Mouse (Mus musculus) neural tube, embryonic 13.5 days (tissue): ENCODE data around the gene Ncor1. TPM values are rescaled to one million over a fixed set of nuclear protein-coding genes. Genes with fewer than 3 reads are reported as not detected.
"Not testable (repeated sequence)": the region's sequence is repeated elsewhere in the genome, so short reads cannot be mapped to it uniquely, and the experiment has no call there.

Experiments used
- ATAC-seq: fragments of 200-750 bp; cut with Nextera tagmentation; 2 replicates; pipeline ENCODE4 v1.8.0; 2017; ENCODE audit warnings: low read depth, mild to moderate bottlenecking, moderate TSS enrichment, moderate library complexity
- H3K27ac ChIP-seq: fragments of 300-500 bp; sonication (generic); replicated peaks from 2 replicates; pipeline ENCODE4 v1.5.1; 2015; ENCODE audit warnings: moderate library complexity, mild to moderate bottlenecking, inconsistent platforms
- H3K27me3 ChIP-seq: fragments of 300-500 bp; sonication (generic); 2 replicates; pipeline ENCODE4 v1.6.1; 2015; ENCODE audit warnings: mild to moderate bottlenecking, inconsistent platforms
- H3K36me3 ChIP-seq: fragments of 300-500 bp; sonication (generic); 2 replicates; pipeline ENCODE4 v1.6.1; 2015; ENCODE audit warnings: mild to moderate bottlenecking, inconsistent platforms
- H3K4me1 ChIP-seq: fragments of 300-500 bp; sonication (generic); replicated peaks from 2 replicates; pipeline ENCODE4 v1.6.1; 2015; ENCODE audit warnings: inconsistent platforms
- H3K4me2 ChIP-seq: fragments of 300-500 bp; sonication (generic); 2 replicates; pipeline ENCODE4 v1.6.1; 2015; ENCODE audit warnings: inconsistent platforms, mild to moderate bottlenecking, moderate library complexity
- H3K4me3 ChIP-seq: fragments of 300-500 bp; sonication (generic); 2 replicates; pipeline ENCODE4 v1.5.1; 2015; ENCODE audit warnings: mild to moderate bottlenecking, inconsistent platforms
- H3K9ac ChIP-seq: fragments of 300-500 bp; sonication (generic); 2 replicates; pipeline ENCODE4 v1.6.1; 2015; ENCODE audit warnings: moderate library complexity, mild to moderate bottlenecking, inconsistent platforms
- H3K9me3 ChIP-seq: fragments of 300-500 bp; sonication (generic); 2 replicates; pipeline ENCODE4 v1.6.1; 2016; ENCODE audit warnings: inconsistent platforms
- WGBS: fragments of 180-500 bp; shearing (Covaris S2); methylation state at CpG from one replicate; pipeline ENCODE4 v1.1.7; 2015; 5-methylcytosine and 5-hydroxymethylcytosine counted together
- polyA plus RNA-seq: library from polyadenylated mRNA; unstranded; fragments of >200 nt; fragmentation: Nextera tagmentation; extraction: Ambion mirVana; gene quantifications from 2 replicates; pipeline ENCODE4 v1.2.1, GENCODE M21; 2015

Ncor1 gene
- polyA plus RNA-seq, 1 experiment from 2014 or later, result 185 TPM

- no peaks in the 10 kb centered on the region for H3K27me3 ChIP-seq
Measured at GRCm38 (mm10) chr11:62478931-62479330, 20.6 kb upstream of the Ncor1 start.

DNA sequence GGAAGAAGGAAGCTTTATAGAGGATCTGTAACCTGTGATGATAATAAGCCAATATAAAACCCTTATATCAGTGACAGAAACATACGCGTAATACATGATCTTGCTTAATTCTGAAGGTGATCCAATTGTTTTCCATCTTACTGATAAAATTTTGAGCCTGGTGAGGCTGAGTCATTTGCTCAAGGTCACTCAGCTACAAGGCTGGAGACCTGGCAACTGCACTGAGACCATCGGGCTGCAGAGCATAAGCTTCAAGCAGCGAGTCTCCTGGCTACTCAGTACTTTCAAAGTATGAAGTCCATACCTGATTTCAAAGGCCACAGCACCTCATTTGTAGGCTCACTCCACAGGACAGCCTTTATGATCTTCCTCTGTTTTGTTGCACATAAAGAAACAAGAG, 17.8 kb upstream of the Ncor1 start:
- H3K36me3 ChIP-seq, result no peaks in the 10 kb centered on the region
- no peak overlapping the region for H3K4me2 ChIP-seq
- H3K27ac ChIP-seq, result no peak overlapping the region
- no peaks in the 10 kb centered on the region for H3K27me3 ChIP-seq
- H3K4me3 ChIP-seq, result no peak overlapping the region
- ATAC-seq, result no peak
- peaks cover 7% of the 10 kb centered on the region; the same call in 1 of the 2 replicates for H3K4me1 ChIP-seq
- no peak overlapping the region for H3K9ac ChIP-seq
- no peaks in the 10 kb centered on the region for H3K9me3 ChIP-seq
- WGBS, result 98% methylated on average over 4 of the region's 4 CpGs

More at GRCm38 (mm10) chr11:62478931-62479330, 20.6 kb upstream of the Ncor1 start:
- no peak for ATAC-seq
- no peak overlapping the region for H3K9ac ChIP-seq
- H3K4me2 ChIP-seq, result no peak overlapping the region
- no peaks in the 10 kb centered on the region for H3K36me3 ChIP-seq
- H3K4me1 ChIP-seq, result peaks cover 7% of the 10 kb centered on the region; the same call in 1 of the 2 replicates
- peak overlapping the region; percentile 73 for H3K27ac ChIP-seq
- H3K9me3 ChIP-seq, result no peaks in the 10 kb centered on the region
- no peak overlapping the region for H3K4me3 ChIP-seq
- 78% methylated on average over 6 of the region's 6 CpGs for WGBS

DNA sequence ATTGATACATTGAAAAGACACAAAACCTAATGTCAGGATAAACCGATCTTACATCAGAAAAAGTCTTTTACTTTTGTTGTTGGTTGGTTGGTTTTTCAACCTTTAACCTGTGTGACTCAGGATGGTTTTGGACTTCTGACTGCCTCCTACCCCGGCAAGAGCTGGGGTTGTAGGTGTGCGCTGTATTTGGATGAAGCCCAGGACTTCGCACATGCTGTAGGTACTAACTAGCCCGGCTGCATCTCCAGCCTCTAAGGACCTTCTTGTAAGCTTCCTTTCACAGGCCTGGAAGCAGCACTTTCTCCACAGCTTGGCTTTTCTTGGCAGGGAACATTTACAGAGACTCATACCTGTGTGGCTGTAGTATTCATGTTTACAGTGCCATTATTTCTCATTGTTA, 15.2 kb upstream of the Ncor1 start:
- Histone ChIP-seq H3K4me2 (no peak overlapping the region), H3K9ac (no peak overlapping the region), H3K27me3 (no peaks in the 10 kb centered on the region), H3K9me3 (no peaks in the 10 kb centered on the region), H3K4me3 (no peak overlapping the region), H3K4me1 (no peaks in the 10 kb centered on the region), H3K27ac (no peak overlapping the region), H3K36me3 (no peaks in the 10 kb centered on the region)
- 94% methylated on average over 5 of the region's 5 CpGs for WGBS
- ATAC-seq, result no peak

GRCm38 (mm10) chr11:62470451-62470850, 12.1 kb upstream of the Ncor1 start:
- H3K36me3 ChIP-seq, result no peaks in the 10 kb centered on the region
- H3K4me1 ChIP-seq, result no peaks in the 10 kb centered on the region
- H3K9ac ChIP-seq, result no peak overlapping the region
- WGBS, result 94% methylated on average over 6 of the region's 6 CpGs
- H3K4me3 ChIP-seq, result no peak overlapping the region
- ATAC-seq, result no peak
- no peak overlapping the region for H3K4me2 ChIP-seq
- no peaks in the 10 kb centered on the region for H3K27me3 ChIP-seq
- no peak overlapping the region for H3K27ac ChIP-seq
- H3K9me3 ChIP-seq, result no peaks in the 10 kb centered on the region

DNA sequence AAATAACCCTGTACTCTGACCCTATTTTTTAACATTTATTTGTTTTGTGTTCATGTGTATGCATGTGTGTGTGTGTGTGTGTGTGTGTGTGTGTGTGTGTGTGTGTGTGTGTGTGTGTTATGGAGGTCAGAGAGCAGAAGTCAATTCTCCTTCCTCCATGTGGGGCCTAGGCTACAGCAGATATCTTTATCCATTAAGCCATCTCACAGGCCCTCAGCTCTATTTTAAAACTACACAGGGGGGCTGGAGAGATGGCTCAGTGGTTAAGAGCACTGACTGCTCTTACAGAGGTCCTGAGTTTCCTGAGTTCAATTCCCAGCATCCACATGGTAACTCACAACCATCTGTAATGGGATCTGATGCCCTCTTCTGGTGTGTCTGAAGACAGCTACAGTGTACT, 8.9 kb upstream of the Ncor1 start:
- H3K9ac ChIP-seq, ATAC-seq, H3K4me2 ChIP-seq, H3K36me3 ChIP-seq, H3K4me3 ChIP-seq, H3K4me1 ChIP-seq, H3K27ac ChIP-seq, H3K27me3 ChIP-seq, H3K9me3 ChIP-seq: not testable (repeated sequence)

DNA sequence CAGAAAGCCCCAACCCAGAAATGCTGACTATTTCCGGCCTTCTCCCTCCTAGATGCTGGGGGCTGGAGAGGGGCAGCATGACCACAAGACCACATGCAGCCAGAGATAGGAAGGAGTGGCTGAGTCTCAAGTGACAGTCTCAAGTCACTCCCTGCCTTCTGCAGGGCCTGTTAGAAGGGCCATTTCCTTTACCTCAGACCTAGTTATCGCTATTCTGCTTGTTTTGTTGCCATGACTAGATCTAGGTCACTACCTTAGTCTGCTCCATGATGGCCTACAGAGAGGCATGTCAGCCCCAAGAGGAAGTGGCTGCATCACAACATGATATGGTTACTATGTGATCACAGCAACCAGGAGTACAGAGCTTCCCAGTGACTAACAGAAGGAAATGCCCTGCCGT, 8.2 kb upstream of the Ncor1 start:
- Histone ChIP-seq H3K4me2 (no peak overlapping the region), H3K27me3 (no peaks in the 10 kb centered on the region), H3K27ac (no peak overlapping the region), H3K9ac (no peak overlapping the region), H3K4me1 (no peaks in the 10 kb centered on the region), H3K9me3 (no peaks in the 10 kb centered on the region), H3K4me3 (no peak overlapping the region), H3K36me3 (no peaks in the 10 kb centered on the region)
- no peak for ATAC-seq
- 84% methylated on average over 3 of the region's 3 CpGs for WGBS

GRCm38 (mm10) chr11:62465849-62466248, 7.5 kb upstream of the Ncor1 start:
- Histone ChIP-seq H3K4me2 (no peak overlapping the region), H3K36me3 (no peaks in the 10 kb centered on the region), H3K9ac (no peak overlapping the region), H3K27me3 (no peaks in the 10 kb centered on the region), H3K27ac (no peak overlapping the region), H3K4me3 (no peak overlapping the region), H3K4me1 (no peaks in the 10 kb centered on the region), H3K9me3 (no peaks in the 10 kb centered on the region)
- ATAC-seq, result no peak
- 94% methylated on average over 3 of the region's 3 CpGs for WGBS

- H3K4me3 ChIP-seq, result no peak overlapping the region
- H3K27me3 ChIP-seq, result no peaks in the 10 kb centered on the region
- ATAC-seq, result no peak
- H3K4me2 ChIP-seq, result no peak overlapping the region
- H3K36me3 ChIP-seq, result no peaks in the 10 kb centered on the region
- H3K9me3 ChIP-seq, result no peaks in the 10 kb centered on the region
- WGBS, result 85% methylated on average over 3 of the region's 3 CpGs
- no peak overlapping the region for H3K9ac ChIP-seq
- H3K27ac ChIP-seq, result no peak overlapping the region
- H3K4me1 ChIP-seq, result peaks cover 3% of the 10 kb centered on the region
Measured at GRCm38 (mm10) chr11:62464696-62465095, 6.4 kb upstream of the Ncor1 start.

DNA sequence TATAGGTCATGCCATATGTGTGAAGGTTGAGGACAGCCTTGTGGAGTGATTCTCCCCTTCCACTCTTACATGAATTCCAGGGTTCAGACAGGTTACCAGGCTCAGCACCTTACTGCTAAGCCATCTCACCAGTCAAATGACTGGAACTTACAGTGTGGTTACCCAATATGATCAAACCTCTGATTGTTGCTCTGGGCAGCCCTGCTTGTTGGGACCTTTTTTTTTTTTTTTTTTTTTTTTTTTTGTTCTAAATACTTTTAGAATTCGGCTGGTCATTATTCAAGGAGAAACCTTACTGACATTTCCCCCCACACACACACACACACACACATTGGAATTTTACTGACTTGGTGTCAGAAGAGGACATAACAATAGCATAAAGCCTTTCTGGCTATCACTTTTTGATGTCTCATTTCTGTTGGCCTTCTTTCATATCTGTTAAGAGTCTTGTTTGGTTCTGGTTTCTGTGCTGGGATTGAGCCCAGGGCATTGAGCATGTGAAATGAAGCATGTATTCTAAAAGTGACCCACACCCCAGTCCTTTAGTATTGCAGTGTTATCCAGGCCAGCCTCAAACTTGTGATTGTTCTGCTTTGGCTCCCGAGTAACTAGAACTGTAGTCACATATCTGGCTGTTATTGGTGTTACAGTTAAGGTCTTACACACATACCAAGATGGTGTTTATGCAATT, 5.0 kb upstream of the Ncor1 start:
- ATAC-seq, result no peak
- Histone ChIP-seq H3K4me1 (peaks cover 13% of the 10 kb centered on the region), H3K4me2 (no peak overlapping the region), H3K36me3 (no peaks in the 10 kb centered on the region), H3K9ac (no peak overlapping the region), H3K27me3 (no peaks in the 10 kb centered on the region), H3K27ac (no peak overlapping the region), H3K9me3 (no peaks in the 10 kb centered on the region), H3K4me3 (no peak overlapping the region)
- WGBS, result 65% methylated on average over 2 of the region's 2 CpGs

GRCm38 (mm10) chr11:62462529-62462928, 4.2 kb upstream of the Ncor1 start:
- not testable (repeated sequence) for H3K36me3 ChIP-seq, H3K4me2 ChIP-seq

GRCm38 (mm10) chr11:62458780-62459179, 439 bp upstream of the Ncor1 start:
- H3K9me3 ChIP-seq, result no peaks in the 10 kb centered on the region
- H3K4me1 ChIP-seq, result peaks cover 27% of the 10 kb centered on the region
- ATAC-seq, result no peak
- H3K9ac ChIP-seq, result peak overlapping the region; percentile 99
- no peaks in the 10 kb centered on the region for H3K36me3 ChIP-seq
- WGBS, result 2% methylated on average over 9 of the region's 9 CpGs
- peak overlapping the region; percentile 80 for H3K4me3 ChIP-seq
- H3K27me3 ChIP-seq, result no peaks in the 10 kb centered on the region
- H3K4me2 ChIP-seq, result peak overlapping the region; percentile 78
- peak overlapping the region; percentile 99 for H3K27ac ChIP-seq

More at GRCm38 (mm10) chr11:62462529-62462928, 4.2 kb upstream of the Ncor1 start:
- H3K9ac ChIP-seq, H3K9me3 ChIP-seq, ATAC-seq, H3K27ac ChIP-seq, H3K4me3 ChIP-seq, H3K27me3 ChIP-seq: not testable (repeated sequence)
- peaks cover 13% of the 10 kb centered on the region for H3K4me1 ChIP-seq
- WGBS, result 97% methylated on average over 1 of the region's 1 CpGs

- peak overlapping the region; percentile 80 for H3K4me3 ChIP-seq
- H3K27me3 ChIP-seq, result no peaks in the 10 kb centered on the region
- peak overlapping the region; percentile 99 for H3K9ac ChIP-seq
- peak overlapping the region; percentile 99 for H3K27ac ChIP-seq
- no peaks in the 10 kb centered on the region for H3K36me3 ChIP-seq
- peak overlapping the region; percentile 78 for H3K4me2 ChIP-seq
- H3K4me1 ChIP-seq, result peaks cover 27% of the 10 kb centered on the region
- under 1% methylated on average over 18 of the region's 18 CpGs for WGBS
- H3K9me3 ChIP-seq, result no peaks in the 10 kb centered on the region
- no peak for ATAC-seq
Measured at GRCm38 (mm10) chr11:62457891-62458270, 460 bp downstream of the Ncor1 start.
